Mouse (Mus musculus) lung, adult 2 months (tissue): ENCODE measurements around the gene Degs2.

Experiments
- CTCF ChIP-seq: fragments of 200-500 bp; IDR thresholded peaks from 2 replicates; pipeline ENCODE4 v1.5.1; 2011; ENCODE audit warnings: mild to moderate bottlenecking, low read length, control low read depth; ENCODE audit not compliant: insufficient read depth
- POLR2A ChIP-seq: fragments of 200-500 bp; IDR thresholded peaks from 2 replicates; pipeline ENCODE4 v1.6.1; 2011; ENCODE audit warnings: low read depth, mild to moderate bottlenecking, control low read depth, low read length, borderline replicate concordance; ENCODE audit errors: extremely low read depth

DNA sequence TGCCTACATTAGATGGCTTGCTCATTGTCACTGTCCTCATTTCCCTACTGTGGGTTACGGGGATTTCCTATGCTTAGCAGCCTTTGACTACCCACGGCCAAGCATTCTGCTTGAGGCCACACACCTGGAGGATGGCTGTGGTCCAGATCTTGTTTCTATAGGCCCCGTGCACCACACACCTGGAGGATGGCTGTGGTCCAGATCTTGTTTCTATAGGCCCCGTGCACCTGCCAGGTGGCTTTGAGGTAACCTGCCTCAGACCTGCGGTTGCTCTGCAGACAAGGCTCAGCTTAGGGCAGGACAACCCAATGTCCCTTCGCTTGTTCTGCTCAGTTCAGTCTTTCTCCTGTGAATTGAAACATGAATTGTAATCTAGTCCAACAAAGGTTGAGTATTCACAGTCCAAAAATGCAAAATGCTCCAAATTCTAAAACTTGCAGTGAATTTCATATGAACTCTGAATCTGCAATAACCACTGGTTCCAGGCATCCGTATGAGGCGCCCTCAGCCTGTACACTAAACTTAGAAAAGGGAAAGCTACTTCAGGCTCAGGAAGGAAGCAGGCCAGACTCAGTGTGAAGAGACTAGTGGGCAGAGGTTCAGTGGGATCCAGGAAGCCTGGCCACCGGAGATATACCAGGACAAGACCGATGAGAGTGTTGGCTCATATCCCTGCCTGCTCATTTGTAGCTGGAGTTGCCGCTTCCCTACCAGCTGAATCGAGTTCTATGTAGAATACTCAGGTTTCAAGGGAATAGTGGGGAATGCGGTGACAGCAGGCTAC is 19.7 kb downstream of the Degs2 start:
- TF ChIP-seq CTCF (no peak), POLR2A (no peak)
